Mouse (Mus musculus): ENCODE measurements around the gene Lcat. TPM values are rescaled to one million over a fixed set of nuclear protein-coding genes. Genes with fewer than 3 reads are reported as not detected.

The Lcat gene
- total RNA-seq, 2 experiments from 2014 or later = 1.5 to 1.7 TPM

GRCm38 (mm10) chr8:105951057-105951659 is 8.0 kb upstream of the Lcat start:
- DNase-seq (ENCODE audit: low spot score in 2 of 2) = peak in 1 of 2 experiments; percentile 70

DNA sequence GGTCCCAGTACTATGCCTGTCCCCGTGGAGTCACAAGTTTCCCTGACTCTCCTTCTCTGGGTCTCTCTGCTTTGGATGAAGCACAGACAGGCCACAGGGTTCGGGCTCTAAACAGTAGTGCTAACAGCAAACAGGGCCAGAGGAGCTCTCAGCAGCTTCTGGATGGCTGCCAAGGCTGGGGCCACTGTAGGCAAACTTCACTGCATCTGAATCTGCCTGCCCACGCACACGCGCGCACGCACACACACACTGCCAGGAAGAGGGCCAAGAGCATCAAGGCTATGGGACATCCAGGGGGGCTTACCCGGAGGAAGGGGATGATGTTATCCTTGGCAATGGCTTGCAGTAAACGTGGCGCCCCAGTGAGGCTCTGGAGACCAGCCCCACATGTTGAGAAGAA is 6.2 kb upstream of the Lcat start:
- peak in 1 of 2 experiments; percentile 71 for DNase-seq (ENCODE audit: low spot score in 2 of 2)

DNA sequence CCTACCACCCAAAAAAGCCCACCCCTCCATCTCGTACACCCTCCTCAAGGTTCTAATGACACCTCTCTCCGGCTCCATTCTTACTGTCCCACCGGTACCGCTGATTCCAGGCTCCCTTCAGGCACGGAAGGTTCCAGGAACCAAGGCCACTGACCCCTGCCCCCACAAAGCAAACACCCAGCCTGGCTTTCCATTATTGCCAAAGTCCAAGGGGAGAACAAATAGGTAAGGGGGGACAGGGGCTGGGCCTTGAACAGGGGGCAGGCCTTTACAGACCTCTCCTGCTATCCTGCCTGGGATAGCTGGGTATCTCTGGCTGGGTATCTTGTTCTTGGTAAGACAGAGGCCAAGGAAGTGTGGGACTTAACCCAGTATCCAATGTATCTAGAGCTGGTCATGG is 640 bp downstream of the Lcat start:
- DNase-seq (ENCODE audit: low spot score in 2 of 2) = no peak

DNA sequence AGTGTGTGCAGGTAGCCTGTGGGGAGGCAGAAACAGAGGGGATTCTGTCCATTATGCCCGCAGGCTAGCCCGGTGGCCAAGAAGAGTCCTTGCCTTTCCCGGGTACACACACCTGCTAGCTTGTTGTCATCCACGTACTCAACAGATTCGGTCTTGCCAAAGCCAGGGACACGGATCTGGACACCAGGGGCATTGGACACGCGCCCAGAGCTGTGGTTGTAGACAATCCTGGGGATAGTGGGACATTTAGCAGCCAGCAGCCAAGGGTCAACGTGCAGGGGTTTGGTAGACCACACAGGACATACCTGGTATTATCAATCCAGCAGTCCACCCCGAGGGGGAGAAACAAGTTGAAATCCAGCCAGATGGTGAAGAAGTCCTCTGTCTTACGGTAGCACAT is 1.2 kb downstream of the Lcat start:
- DNase-seq (ENCODE audit: low spot score in 2 of 2) = no peak

- no peak for DNase-seq (ENCODE audit: low spot score in 2 of 2)
Measured at GRCm38 (mm10) chr8:105938306-105938669, 4.9 kb downstream of the Lcat start, which contains the start of gene Psmb10. Gene Psmb10 (minus strand): TSS chr8:105938444.

DNA sequence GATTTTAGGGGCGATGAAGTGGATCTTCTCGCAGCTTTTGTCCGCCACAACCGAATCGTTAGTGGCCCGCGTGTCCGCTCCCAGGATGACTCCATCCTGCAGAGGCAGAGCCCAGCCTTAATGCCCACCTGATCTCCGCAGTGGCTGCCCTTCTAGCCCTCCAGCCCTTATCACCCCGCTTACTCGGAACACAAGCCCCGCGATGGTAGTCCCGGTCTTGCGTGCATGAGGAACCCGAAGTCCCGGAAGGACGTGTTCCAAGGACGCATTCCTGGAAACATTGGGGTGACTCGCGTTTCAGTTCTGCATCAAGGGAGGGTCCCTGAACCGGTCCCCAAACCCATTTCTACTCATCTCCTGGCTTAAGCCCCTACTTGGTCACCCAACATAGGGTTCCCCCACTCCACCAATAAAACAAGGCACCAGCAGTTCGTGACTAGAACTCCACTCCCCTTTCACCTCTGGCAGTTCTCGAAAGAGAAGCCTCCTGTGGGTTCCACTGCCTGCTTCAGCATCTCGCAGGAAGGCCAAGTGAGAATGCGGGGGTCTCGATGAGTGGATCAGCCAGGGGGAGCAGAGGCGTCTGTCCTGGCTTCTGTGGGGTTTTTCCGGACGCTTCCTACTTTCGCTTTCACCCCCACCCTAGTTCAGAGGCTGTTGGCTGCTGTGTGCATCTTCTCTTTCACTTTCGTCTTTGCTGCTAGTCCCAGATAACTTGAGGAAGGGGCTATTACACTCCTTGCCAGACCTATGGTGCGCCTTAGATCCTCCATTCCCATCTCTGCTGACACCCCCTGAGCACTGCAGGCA is 5.5 kb downstream of the Lcat start:
- DNase-seq (ENCODE audit: low spot score in 2 of 2) = peak in 1 of 2 experiments; percentile 24

DNA sequence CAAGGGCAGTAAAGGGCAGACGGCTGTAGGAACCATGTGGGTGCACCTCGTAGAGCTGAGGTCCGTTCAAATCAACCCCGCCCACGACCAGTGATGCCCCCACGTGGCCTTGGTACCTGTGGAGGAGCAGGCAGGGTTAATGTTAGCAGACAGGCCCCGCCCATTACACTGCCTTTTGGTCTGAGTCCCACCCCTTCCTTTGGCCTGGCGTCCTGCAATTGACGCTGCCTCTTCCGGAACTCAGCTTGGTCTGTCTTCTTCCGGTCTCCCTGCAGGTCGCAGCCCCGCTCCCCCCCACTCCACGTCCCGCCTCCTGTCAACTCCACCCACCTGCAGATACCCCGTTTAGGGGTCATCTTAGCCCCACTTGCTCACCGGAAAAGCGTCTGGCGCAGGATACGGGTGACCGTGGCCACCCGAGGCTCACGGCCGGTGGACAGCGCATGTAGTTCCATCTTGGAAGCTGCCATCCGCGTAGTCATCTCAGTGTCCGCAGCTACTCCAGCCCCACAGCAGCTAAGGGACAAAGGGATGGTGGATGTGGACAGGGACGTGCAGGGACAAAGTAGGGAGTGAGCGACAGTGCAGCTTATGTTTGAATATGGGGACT is 6.2 kb downstream of the Lcat start:
- DNase-seq (ENCODE audit: low spot score in 2 of 2) = peak; percentile 70 to 86

DNA sequence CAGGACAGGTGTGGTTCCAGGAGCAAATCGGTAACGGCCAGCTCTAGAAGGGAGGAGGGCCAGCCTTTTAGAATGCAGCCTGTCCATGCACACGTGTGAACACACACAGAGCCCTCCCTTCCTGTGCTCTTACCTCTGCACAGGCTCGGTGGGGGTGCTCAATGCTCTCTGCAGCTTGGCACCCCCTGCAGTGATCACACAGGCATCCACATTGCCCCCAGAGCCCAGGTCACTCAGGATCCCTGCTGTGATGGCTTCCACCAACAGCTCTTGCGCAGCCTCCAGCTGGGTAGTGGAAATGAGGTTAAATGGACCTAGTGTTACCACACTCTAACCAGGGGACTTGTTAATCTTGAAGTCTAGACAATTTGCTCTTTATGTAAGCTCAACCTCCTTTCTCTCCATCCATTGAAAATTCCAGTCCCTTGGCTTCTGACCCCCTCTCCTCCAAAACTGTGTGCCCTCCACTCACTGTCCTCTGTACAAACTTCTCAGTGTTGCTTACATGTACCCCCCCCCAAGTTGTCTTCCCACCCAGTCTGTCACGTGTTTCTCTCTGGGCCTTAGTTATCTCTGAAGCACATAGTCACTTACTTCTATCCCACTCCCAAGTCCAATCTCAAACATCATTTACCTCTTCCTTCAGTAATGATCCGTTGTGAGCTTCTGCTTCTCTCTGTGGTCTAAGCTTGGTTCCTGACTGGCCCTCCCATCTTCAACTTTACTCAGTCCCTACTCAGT is 7.1 kb downstream of the Lcat start:
- no peak for DNase-seq (ENCODE audit: low spot score in 2 of 2)

GRCm38 (mm10) chr8:105935105-105935504 is 8.1 kb downstream of the Lcat start:
- DNase-seq (ENCODE audit: low spot score in 2 of 2) = no peak

GRCm38 (mm10) chr8:105933762-105934161 is 9.4 kb downstream of the Lcat start, which contains the start of gene Ctrl:
Gene Ctrl (minus strand): TSS chr8:105933862.
- DNase-seq (ENCODE audit: low spot score in 2 of 2) = no peak

DNA sequence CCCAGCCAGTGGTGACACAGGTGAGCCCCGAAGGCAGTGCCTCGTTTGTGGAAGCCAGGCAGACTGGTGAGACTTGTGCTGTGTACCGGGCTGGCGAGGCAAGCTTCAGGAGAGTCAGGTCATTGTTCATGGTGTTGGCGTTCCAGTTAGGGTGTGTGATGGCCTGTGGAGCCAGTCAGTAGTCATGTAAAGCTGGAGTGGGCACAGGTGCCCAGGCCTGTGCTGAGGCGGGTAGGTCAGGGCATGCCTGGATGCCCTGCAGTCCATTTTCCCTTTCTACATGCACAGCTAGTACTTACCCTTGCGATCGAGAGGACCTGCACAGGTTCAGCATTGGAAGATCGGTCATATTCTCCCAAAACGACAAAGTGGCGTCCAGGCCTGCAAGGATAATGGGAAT is 10.7 kb downstream of the Lcat start:
- no peak for DNase-seq (ENCODE audit: low spot score in 2 of 2)

DNA sequence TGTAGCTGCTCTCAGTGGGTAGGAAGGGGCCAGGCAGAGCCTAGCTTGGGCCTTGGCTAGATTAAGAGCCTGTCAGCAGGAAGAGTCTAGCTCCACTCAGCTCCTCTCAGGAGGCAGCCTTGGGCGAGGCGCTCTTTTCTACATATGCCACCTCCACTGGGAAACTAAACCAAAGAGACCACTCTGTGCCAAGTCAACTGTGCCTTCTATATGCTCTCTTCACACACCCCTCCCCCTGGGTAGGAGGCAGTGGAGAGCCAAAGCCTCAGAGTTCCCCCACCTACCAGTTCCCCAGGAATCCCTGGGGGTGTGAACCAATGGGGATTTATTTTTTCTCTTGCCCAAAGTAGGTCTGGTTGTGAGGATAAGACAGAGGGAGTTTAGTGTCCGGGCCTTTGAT is 11.9 kb downstream of the Lcat start:
- no peak for DNase-seq (ENCODE audit: low spot score in 2 of 2)

- DNase-seq (ENCODE audit: low spot score in 2 of 2) = peak; percentile 77 to 81
Measured at GRCm38 (mm10) chr8:105930602-105931001, 12.6 kb downstream of the Lcat start.

GRCm38 (mm10) chr8:105925123-105925522 is 18.1 kb downstream of the Lcat start:
- no peak for DNase-seq (ENCODE audit: low spot score in 2 of 2)

DNA sequence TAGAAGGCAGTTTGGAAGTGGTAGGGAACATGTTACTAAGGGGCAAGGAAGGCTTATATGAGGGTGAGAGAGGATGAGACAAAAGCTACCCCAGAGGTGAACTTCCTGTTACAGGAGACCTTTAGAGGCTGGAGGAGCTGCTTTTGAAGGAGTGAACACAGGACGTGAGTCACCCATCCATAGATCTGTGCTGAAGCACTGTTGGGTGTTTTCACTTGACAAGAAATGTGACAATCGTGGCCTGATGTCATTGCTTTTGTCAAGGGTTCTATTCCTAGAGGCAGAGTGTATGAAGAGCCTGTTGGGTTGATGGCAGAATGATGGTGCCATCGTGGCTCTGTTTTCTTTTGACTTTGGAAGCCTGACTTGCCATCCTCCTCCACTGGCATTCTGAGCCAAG is 23.8 kb downstream of the Lcat start:
- DNase-seq (ENCODE audit: low spot score in 2 of 2) = no peak

DNA sequence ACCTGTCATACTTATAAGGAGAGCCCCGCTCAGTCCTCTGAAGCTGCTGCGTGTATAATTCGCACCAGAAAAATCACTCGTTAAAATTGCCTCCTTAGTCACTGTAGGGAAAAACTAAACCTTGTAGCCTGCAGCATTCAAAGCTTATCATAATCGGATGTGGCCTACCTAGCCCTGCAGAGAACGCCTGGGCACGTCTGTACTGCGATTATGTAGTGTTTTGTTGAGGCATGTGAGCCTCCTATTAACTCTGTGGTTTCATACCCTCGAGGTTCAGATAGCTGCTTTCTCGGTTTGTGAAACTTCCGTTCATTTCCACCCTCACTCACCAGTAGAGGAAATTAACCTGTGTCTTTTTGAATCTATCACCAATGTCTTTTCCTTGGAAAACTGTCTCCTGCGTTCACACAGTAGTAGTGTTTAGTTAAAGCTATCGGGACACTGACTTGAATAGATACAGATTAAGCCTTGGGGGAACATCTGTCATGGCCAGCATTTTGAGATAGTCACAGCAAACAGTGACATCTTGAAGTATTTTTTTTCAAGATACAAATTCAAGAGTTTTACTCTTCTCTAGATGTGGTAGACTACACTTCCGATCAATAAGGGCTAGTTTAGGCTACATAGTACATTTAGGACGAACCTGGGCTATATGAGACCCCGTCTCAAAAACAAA is 42.1 kb downstream of the Lcat start:
- DNase-seq (ENCODE audit: low spot score in 2 of 2) = no peak

GRCm38 (mm10) chr8:105900180-105900940 is 42.8 kb downstream of the Lcat start, which contains the start of gene Pskh1:
Gene Pskh1 (plus strand): TSS chr8:105900441.
- peak; percentile 88 to 91 for DNase-seq (ENCODE audit: low spot score in 2 of 2)

DNA sequence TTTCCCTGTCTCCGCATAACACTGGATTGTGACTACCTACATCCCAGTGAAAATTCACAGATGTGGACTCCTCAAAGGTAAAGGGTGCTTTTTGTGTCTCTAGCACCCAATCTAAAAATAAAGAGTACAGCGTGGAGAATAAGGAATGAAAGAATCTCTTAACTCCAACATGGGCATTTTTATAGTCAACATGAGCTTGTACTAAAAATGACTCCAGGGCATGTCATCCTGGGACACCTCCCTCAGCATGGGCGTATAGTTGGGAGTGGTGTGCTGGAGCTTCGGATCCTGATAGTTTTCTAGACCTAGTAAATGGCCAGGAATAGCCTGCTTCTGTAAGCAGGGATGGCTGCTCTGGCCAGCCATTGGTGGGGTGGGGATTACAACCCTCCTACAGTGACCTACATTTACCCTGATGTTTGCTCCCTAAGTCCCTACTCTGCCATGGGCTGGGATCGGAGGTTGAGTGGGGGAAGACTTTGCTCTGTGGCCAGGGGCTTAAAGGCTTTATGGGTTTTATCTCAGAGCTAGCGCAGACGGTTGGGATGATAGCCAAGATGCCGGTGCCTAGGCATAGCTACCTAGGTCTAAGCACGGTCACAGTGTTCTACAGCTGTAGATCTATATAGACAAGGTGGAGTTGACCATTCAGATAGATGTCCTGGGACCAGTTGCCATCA is 45.2 kb downstream of the Lcat start:
- no peak for DNase-seq (ENCODE audit: low spot score in 2 of 2)

GRCm38 (mm10) chr8:105893339-105893738 is 49.8 kb downstream of the Lcat start, which contains the start of gene Nrn1l:
Gene Nrn1l (plus strand): TSS chr8:105893567.
- DNase-seq (ENCODE audit: low spot score in 2 of 2) = peak; percentile 59 to 79
